Mouse (Mus musculus) CD4-positive, CD25-positive, alpha-beta regulatory T cell (primary cell): ENCODE results near the gene Ugt8a. TPM values are rescaled to one million over a fixed set of nuclear protein-coding genes. Genes with fewer than 3 reads are reported as not detected.

Source experiments
- polyA plus RNA-seq: library from polyadenylated mRNA; unstranded; fragments of 100-300 nt; shearing (Covaris generic); gene quantifications from one replicate; pipeline ENCODE4 v1.2.1, GENCODE M21; 2017

Ugt8a gene
- polyA plus RNA-seq, result not detected

DNA sequence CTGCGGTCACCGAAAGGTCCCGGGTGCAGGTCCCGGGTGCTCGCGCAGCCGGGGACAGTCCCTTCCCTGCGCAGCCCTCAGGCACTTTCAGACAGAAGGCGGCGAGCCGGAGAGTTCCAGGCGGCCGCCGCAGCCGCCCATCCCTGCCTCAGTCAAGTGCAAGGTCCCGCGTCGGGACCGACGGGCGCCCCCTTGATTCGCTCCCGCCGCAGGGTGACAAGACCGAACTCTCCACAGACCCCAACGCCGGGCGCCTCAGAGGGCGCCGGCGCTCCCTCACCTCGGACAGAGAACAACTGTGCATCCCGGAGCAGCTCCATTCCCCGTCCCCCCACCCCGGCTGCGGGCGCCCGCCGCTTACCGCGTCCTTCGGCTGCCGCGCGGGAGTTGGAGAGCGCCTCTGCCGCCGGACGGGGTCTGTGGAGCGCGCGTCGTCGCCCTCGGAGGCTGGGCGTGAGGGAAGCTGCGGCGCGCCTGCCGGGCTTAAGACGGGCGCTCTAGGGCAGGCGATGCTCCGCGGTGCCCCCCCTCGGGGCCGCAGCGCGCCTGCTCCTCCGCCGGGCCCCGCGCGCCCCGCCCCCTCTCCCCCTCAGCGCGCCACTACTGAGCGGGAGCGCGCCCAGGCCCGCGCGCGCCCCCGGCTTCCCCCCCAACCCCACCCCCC lies at the start of gene Ugt8a:
TSS of gene Ugt8a (minus strand) at position 528 of the 664 bp plus-strand sequence.

